Mouse (Mus musculus) embryonic facial prominence, embryonic 15.5 days (tissue): ENCODE results near the gene Naa60. TPM values are rescaled to one million over a fixed set of nuclear protein-coding genes. Genes with fewer than 3 reads are reported as not detected.

Source experiments
- ATAC-seq: fragments of 200-750 bp; cut with Nextera tagmentation; 2 replicates; pipeline ENCODE4 v1.8.0; 2017; ENCODE audit warnings: low read depth, moderate TSS enrichment; ENCODE audit not compliant: insufficient number of reproducible peaks, low FRiP score, low TSS enrichment
- H3K27ac ChIP-seq: fragments of 300-500 bp; sonication (generic); replicated peaks from 2 replicates; pipeline ENCODE4 v1.5.1; 2015; ENCODE audit warnings: mild to moderate bottlenecking, inconsistent platforms
- H3K27me3 ChIP-seq: fragments of 300-500 bp; sonication (generic); 2 replicates; pipeline ENCODE4 v1.6.1; 2015; ENCODE audit warnings: inconsistent platforms
- H3K36me3 ChIP-seq: fragments of 300-500 bp; sonication (generic); 2 replicates; pipeline ENCODE4 v1.6.1; 2015; ENCODE audit warnings: mild to moderate bottlenecking, inconsistent platforms
- H3K4me1 ChIP-seq: fragments of 300-500 bp; sonication (generic); 2 replicates; pipeline ENCODE4 v1.6.1; 2015; ENCODE audit warnings: inconsistent platforms
- H3K4me2 ChIP-seq: fragments of 300-500 bp; sonication (generic); replicated peaks from 2 replicates; pipeline ENCODE4 v1.6.1; 2015; ENCODE audit warnings: mild to moderate bottlenecking, inconsistent platforms
- H3K4me3 ChIP-seq: fragments of 300-500 bp; sonication (generic); replicated peaks from 2 replicates; pipeline ENCODE4 v1.5.1; 2015; ENCODE audit warnings: mild to moderate bottlenecking, inconsistent platforms
- H3K9ac ChIP-seq: fragments of 300-500 bp; sonication (generic); 2 replicates; pipeline ENCODE4 v1.6.1; 2015; ENCODE audit warnings: inconsistent platforms
- H3K9me3 ChIP-seq: fragments of 300-500 bp; sonication (generic); replicated peaks from 2 replicates; pipeline ENCODE4 v1.6.1; 2016; ENCODE audit warnings: inconsistent platforms
- WGBS: fragments of 180-500 bp; shearing (Covaris S2); methylation state at CpG from one replicate; pipeline ENCODE4 v1.1.7; 2015; 5-methylcytosine and 5-hydroxymethylcytosine counted together
- polyA plus RNA-seq: library from polyadenylated mRNA; unstranded; fragments of >200 nt; fragmentation: Nextera tagmentation; extraction: Ambion mirVana; gene quantifications from 2 replicates; pipeline ENCODE4 v1.2.1, GENCODE M21; 2015

The Naa60 gene
- polyA plus RNA-seq, 1 experiment from 2014 or later: 59.6 TPM

- H3K36me3 ChIP-seq: 0 out of 2 replicates have a peak, but pooled peaks cover 7% of the 10 kb centered on the region
- no peaks in the 10 kb centered on the region for H3K4me1 ChIP-seq
- no peaks in the 10 kb centered on the region for H3K9me3 ChIP-seq
- H3K4me2 ChIP-seq: no peak overlapping the region
- no peak overlapping the region for H3K9ac ChIP-seq
- no peak overlapping the region for H3K27ac ChIP-seq
- H3K4me3 ChIP-seq: no peak overlapping the region
- no peaks in the 10 kb centered on the region for H3K27me3 ChIP-seq
- no peak for ATAC-seq
- WGBS: 92% methylated on average over 14 of the region's 14 CpGs
Measured at GRCm38 (mm10) chr16:3891621-3892295, 19.6 kb downstream of the Naa60 start.

GRCm38 (mm10) chr16:3893739-3894138, 21.6 kb downstream of the Naa60 start:
- H3K4me3 ChIP-seq: no peak overlapping the region
- WGBS: 52% methylated on average over 3 of the region's 3 CpGs
- H3K4me2 ChIP-seq: no peak overlapping the region
- H3K36me3 ChIP-seq: peaks cover 24% of the 10 kb centered on the region
- no peaks in the 10 kb centered on the region for H3K27me3 ChIP-seq
- H3K4me1 ChIP-seq: no peaks in the 10 kb centered on the region
- no peak overlapping the region for H3K9ac ChIP-seq
- no peak overlapping the region for H3K27ac ChIP-seq
- ATAC-seq: no peak
- no peaks in the 10 kb centered on the region for H3K9me3 ChIP-seq

GRCm38 (mm10) chr16:3895173-3895792, 23.1 kb downstream of the Naa60 start:
- peaks cover 40% of the 10 kb centered on the region for H3K36me3 ChIP-seq
- no peak overlapping the region for H3K4me2 ChIP-seq
- 50% methylated on average over 9 of the region's 9 CpGs for WGBS

GRCm38 (mm10) chr16:3896046-3896445, 23.9 kb downstream of the Naa60 start:
- Histone ChIP-seq H3K9ac (no peak overlapping the region), H3K4me2 (no peak overlapping the region), H3K9me3 (no peaks in the 10 kb centered on the region), H3K27ac (no peak overlapping the region), H3K4me1 (no peaks in the 10 kb centered on the region), H3K4me3 (no peak overlapping the region), H3K27me3 (no peaks in the 10 kb centered on the region), H3K36me3 (peaks cover 47% of the 10 kb centered on the region)
- WGBS: 76% methylated on average over 6 of the region's 6 CpGs
- no peak for ATAC-seq

More at GRCm38 (mm10) chr16:3895173-3895792, 23.1 kb downstream of the Naa60 start:
- Histone ChIP-seq H3K4me3 (no peak overlapping the region), H3K4me1 (no peaks in the 10 kb centered on the region), H3K27ac (0 out of 2 replicates have a peak overlapping the region, but pooled peaks have one; percentile 55), H3K9me3 (no peaks in the 10 kb centered on the region), H3K9ac (no peak overlapping the region), H3K27me3 (no peaks in the 10 kb centered on the region)
- no peak for ATAC-seq

- peaks cover 52% of the 10 kb centered on the region for H3K36me3 ChIP-seq
- no peaks in the 10 kb centered on the region for H3K4me1 ChIP-seq
- WGBS: 93% methylated on average over 1 of the region's 1 CpGs
Measured at GRCm38 (mm10) chr16:3896553-3896952, 24.4 kb downstream of the Naa60 start.

GRCm38 (mm10) chr16:3907471-3907870, 35.3 kb downstream of the Naa60 start:
- H3K27ac ChIP-seq: no peak overlapping the region
- H3K9me3 ChIP-seq: no peaks in the 10 kb centered on the region
- H3K4me3 ChIP-seq: no peak overlapping the region
- peaks cover 51% of the 10 kb centered on the region for H3K36me3 ChIP-seq
- no peak overlapping the region for H3K4me2 ChIP-seq
- no peak for ATAC-seq
- no peaks in the 10 kb centered on the region for H3K27me3 ChIP-seq
- peaks cover 7% of the 10 kb centered on the region; the same call in 1 of the 2 replicates for H3K4me1 ChIP-seq
- 67% methylated on average over 2 of the region's 2 CpGs for WGBS
- no peak overlapping the region for H3K9ac ChIP-seq

More at GRCm38 (mm10) chr16:3896553-3896952, 24.4 kb downstream of the Naa60 start:
- no peak overlapping the region for H3K4me3 ChIP-seq
- no peak overlapping the region for H3K27ac ChIP-seq
- no peak overlapping the region for H3K4me2 ChIP-seq
- H3K27me3 ChIP-seq: no peaks in the 10 kb centered on the region
- H3K9ac ChIP-seq: no peak overlapping the region
- H3K9me3 ChIP-seq: no peaks in the 10 kb centered on the region
- ATAC-seq: no peak

GRCm38 (mm10) chr16:3908537-3909111, 36.4 kb downstream of the Naa60 start, which contains the start of the genes 1700037C18Rik and Cluap1:
TSS of gene 1700037C18Rik (minus strand) at chr16:3908689.
TSS of gene Cluap1 (plus strand) at chr16:3908801.
- H3K4me1 ChIP-seq: peaks cover 7% of the 10 kb centered on the region; the same call in 1 of the 2 replicates
- peak within 1 kb of the TSS; percentile 70 for H3K4me2 ChIP-seq
- H3K9ac ChIP-seq: peak within 1 kb of the TSS; percentile 69
- H3K27me3 ChIP-seq: no peaks in the 10 kb centered on the region
- H3K4me3 ChIP-seq: peak within 1 kb of the TSS; percentile 63
- WGBS: under 1% methylated on average over 33 of the region's 33 CpGs
- H3K27ac ChIP-seq: peak within 1 kb of the TSS; percentile 80
- ATAC-seq: peak; percentile 96
- no peaks in the 10 kb centered on the region for H3K9me3 ChIP-seq
- H3K36me3 ChIP-seq: peaks cover 52% of the 10 kb centered on the region

- Histone ChIP-seq H3K27ac (peak overlapping the region; percentile 80), H3K4me3 (peak overlapping the region; percentile 63), H3K27me3 (no peaks in the 10 kb centered on the region), H3K9me3 (no peaks in the 10 kb centered on the region), H3K4me2 (peak overlapping the region; percentile 70), H3K4me1 (peaks cover 7% of the 10 kb centered on the region; the same call in 1 of the 2 replicates), H3K36me3 (peaks cover 51% of the 10 kb centered on the region), H3K9ac (peak overlapping the region; percentile 69)
- 3% methylated on average over 20 of the region's 20 CpGs for WGBS
- ATAC-seq: no peak
Measured at GRCm38 (mm10) chr16:3909118-3909517, 36.9 kb downstream of the Naa60 start.

- Histone ChIP-seq H3K27ac (no peak overlapping the region), H3K4me2 (no peak overlapping the region), H3K9ac (no peak overlapping the region), H3K9me3 (no peaks in the 10 kb centered on the region), H3K4me1 (peaks cover 6% of the 10 kb centered on the region), H3K36me3 (peaks cover 70% of the 10 kb centered on the region), H3K27me3 (no peaks in the 10 kb centered on the region), H3K4me3 (no peak overlapping the region)
- ATAC-seq: no peak
- WGBS: 84% methylated on average over 2 of the region's 2 CpGs
Measured at GRCm38 (mm10) chr16:3920756-3921155, 48.6 kb downstream of the Naa60 start.

GRCm38 (mm10) chr16:3923515-3923914, 51.3 kb downstream of the Naa60 start:
- 57% methylated on average over 3 of the region's 3 CpGs for WGBS

GRCm38 (mm10) chr16:3923966-3924365, 51.8 kb downstream of the Naa60 start:
- Histone ChIP-seq H3K27me3 (no peaks in the 10 kb centered on the region), H3K4me1 (peaks cover 6% of the 10 kb centered on the region), H3K4me3 (no peak overlapping the region), H3K27ac (peak overlapping the region; percentile 87), H3K4me2 (no peak overlapping the region), H3K9me3 (no peaks in the 10 kb centered on the region), H3K36me3 (peaks cover 67% of the 10 kb centered on the region), H3K9ac (no peak overlapping the region)
- WGBS: 24% methylated on average over 4 of the region's 4 CpGs
- peak; percentile 88 for ATAC-seq

More at GRCm38 (mm10) chr16:3923515-3923914, 51.3 kb downstream of the Naa60 start:
- peaks cover 6% of the 10 kb centered on the region for H3K4me1 ChIP-seq
- no peaks in the 10 kb centered on the region for H3K27me3 ChIP-seq
- H3K27ac ChIP-seq: peak overlapping the region; percentile 87
- no peak for ATAC-seq
- no peak overlapping the region for H3K9ac ChIP-seq
- H3K9me3 ChIP-seq: no peaks in the 10 kb centered on the region
- no peak overlapping the region for H3K4me3 ChIP-seq
- peaks cover 69% of the 10 kb centered on the region for H3K36me3 ChIP-seq
- H3K4me2 ChIP-seq: no peak overlapping the region
